Mouse (Mus musculus): ENCODE results near the gene Tbc1d19. TPM values are rescaled to one million over a fixed set of nuclear protein-coding genes. Genes with fewer than 3 reads are reported as not detected.

Tbc1d19 gene
- 77.5 TPM for polyA plus RNA-seq (2014; fragmentation: Illumina TruSeq; extraction: RNeasy Lipid Tissue Mini Kit (QIAGEN cat#74804); ENCODE audit: low read depth, low replicate concordance)

DNA sequence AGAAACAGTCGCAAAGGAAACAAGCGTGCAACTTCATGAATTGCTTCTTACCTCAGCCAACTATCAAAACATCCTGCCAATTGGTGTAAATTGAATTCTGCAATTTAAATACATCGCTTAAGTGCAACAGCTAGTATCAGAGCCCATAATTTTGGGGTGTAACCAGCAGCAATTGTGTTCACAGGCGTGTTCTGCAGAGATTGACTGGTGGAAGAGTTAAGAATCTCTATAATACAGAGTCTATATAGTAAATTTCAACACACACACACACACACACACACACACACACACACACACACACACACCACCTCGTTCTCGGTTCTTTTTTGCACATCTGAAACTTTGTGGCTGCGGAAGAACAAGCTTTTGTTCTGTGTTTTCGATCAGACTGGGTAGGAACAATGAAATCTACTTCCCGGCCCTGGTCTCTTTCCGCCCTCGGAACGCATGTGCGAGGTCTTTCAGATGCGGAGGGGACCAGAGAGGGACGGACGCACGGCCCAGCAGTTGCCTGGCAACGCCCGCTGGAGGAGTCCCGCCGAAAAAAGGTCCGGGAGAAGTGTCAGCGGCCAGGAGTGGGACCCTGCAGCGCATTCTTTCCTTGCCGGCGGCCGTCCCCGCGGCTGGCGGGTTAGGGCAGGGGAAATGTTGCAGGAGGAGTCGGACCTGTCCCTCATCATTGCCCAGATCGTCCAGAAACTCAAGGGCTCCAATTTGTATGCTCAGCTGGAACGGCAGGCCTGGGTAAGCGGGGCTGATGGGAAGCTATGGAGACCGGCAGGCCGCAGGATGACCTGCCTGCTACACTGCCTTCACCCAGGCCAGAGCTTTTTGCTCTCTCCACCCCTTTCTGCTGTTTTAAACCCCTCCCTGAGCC is at the start of gene Tbc1d19:
Gene Tbc1d19, plus strand, starts transcription at position 492 of the 877 bp plus-strand sequence.

Other genes starting within 250 kb of the Tbc1d19 start
- 3.0 TPM for gene Cckar, start 101.9 kb upstream of the Tbc1d19 start, polyA plus RNA-seq (2014; fragmentation: Illumina TruSeq; extraction: RNeasy Lipid Tissue Mini Kit (QIAGEN cat#74804); ENCODE audit: low read depth, low replicate concordance)
- gene Stim2, start 188.9 kb downstream of the Tbc1d19 start, polyA plus RNA-seq (2014; fragmentation: Illumina TruSeq; extraction: RNeasy Lipid Tissue Mini Kit (QIAGEN cat#74804); ENCODE audit: low read depth, low replicate concordance) = 90.3 TPM